Mouse (Mus musculus): ENCODE results near the gene Fbxo10.

GRCm38 (mm10) chr4:45121311-45121710 lies 36.9 kb upstream of the Fbxo10 start:
- TF ChIP-seq CTCF (IDR thresholded peaks at IDR 0.05; ENCODE audit: borderline replicate concordance, extremely low read depth, insufficient read depth, insufficient read length) (no peak), POLR2A (IDR thresholded peaks at IDR 0.05; ENCODE audit: borderline replicate concordance, extremely low read depth, insufficient read depth, insufficient read length, poor library complexity, severe bottlenecking) (no peak)

All from brain, embryonic 14.5 days (tissue).